Mouse (Mus musculus): ENCODE measurements at regions not wholly inside any gene's neighbourhood (a gene's known extent, or its start where the extent isn't known, plus 50 kb on each side); places are given as distances from the start of the nearest gene placed in this dataset.

DNA sequence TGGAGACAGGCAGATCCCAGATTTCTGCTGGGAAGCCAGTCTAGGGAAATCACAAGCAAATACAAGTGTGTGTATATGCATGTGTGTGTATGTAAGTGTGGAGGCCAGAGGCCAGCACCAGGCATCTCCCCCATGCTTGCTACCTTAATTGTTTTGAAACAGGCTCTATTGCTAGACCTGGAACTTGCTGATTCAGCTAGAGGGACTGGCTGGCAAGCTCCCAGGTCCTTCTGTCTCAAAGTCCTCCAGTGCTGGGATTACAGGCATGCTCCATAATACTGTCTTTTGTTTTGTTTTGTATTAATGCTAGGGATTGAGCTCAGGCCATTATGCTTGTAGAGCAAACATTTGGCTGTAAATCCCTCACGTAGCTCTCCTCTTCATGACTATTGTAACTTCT, 70.4 kb downstream of the Prlhr start:
- TF ChIP-seq CTCF (IDR thresholded peaks at IDR 0.05; ENCODE audit: extremely low read depth, insufficient read depth, low read length) (no peak), POLR2A (IDR thresholded peaks at IDR 0.05; ENCODE audit: extremely low read depth, insufficient read depth, low read length) (no peak)

Measured in cortical plate, adult 2 months (tissue).